Mouse (Mus musculus) neural tube, embryonic 14.5 days (tissue): ENCODE results near the gene Fam187b. TPM values are rescaled to one million over a fixed set of nuclear protein-coding genes. Genes with fewer than 3 reads are reported as not detected.

Experiments used
- ATAC-seq: fragments of 200-750 bp; cut with Nextera tagmentation; 2 replicates; pipeline ENCODE4 v1.8.0; 2017; ENCODE audit warnings: low read depth, mild to moderate bottlenecking, moderate TSS enrichment, moderate library complexity
- H3K27ac ChIP-seq: fragments of 300-500 bp; sonication (generic); 2 replicates; pipeline ENCODE4 v1.5.1; 2014; ENCODE audit warnings: low read depth, mild to moderate bottlenecking, control low read depth, low read length, moderate library complexity, mixed read lengths
- H3K27me3 ChIP-seq: fragments of 300-500 bp; sonication (generic); 2 replicates; pipeline ENCODE4 v1.6.1; 2014; ENCODE audit warnings: low read length; ENCODE audit not compliant: control insufficient read depth, insufficient read depth
- H3K36me3 ChIP-seq: fragments of 300-500 bp; sonication (generic); 2 replicates; pipeline ENCODE4 v1.6.1; 2014; ENCODE audit warnings: low read length, mixed read lengths; ENCODE audit not compliant: control insufficient read depth, insufficient read depth
- H3K4me1 ChIP-seq: fragments of 300-500 bp; sonication (generic); 2 replicates; pipeline ENCODE4 v1.6.1; 2014; ENCODE audit warnings: low read length; ENCODE audit not compliant: control insufficient read depth, insufficient read depth
- H3K4me2 ChIP-seq: fragments of 300-500 bp; sonication (generic); 2 replicates; pipeline ENCODE4 v1.6.1; 2014; ENCODE audit warnings: mild to moderate bottlenecking, low read depth, low read length, control low read depth
- H3K4me3 ChIP-seq: fragments of 300-500 bp; sonication (generic); 2 replicates; pipeline ENCODE4 v1.5.1; 2014; ENCODE audit warnings: low read depth, low read length, control low read depth, mixed read lengths
- H3K9ac ChIP-seq: fragments of 300-500 bp; sonication (generic); replicated peaks from 2 replicates; pipeline ENCODE4 v1.6.1; 2014; ENCODE audit warnings: low read depth, mild to moderate bottlenecking, control low read depth, low read length, mixed read lengths
- H3K9me3 ChIP-seq: fragments of 300-500 bp; sonication (generic); 2 replicates; pipeline ENCODE4 v1.6.1; 2016; ENCODE audit warnings: low read length; ENCODE audit not compliant: control insufficient read depth
- WGBS: fragments of 180-500 bp; shearing (Covaris S2); extraction: QIAGEN DNeasy Blood & Tissue Kit; methylation state at CpG from one replicate; pipeline ENCODE4 v1.1.7; 2014; 5-methylcytosine and 5-hydroxymethylcytosine counted together
- polyA plus RNA-seq: library from polyadenylated mRNA; unstranded; fragments of >200 nt; fragmentation: Nextera tagmentation; extraction: Ambion mirVana; gene quantifications from 2 replicates; pipeline ENCODE4 v1.2.1, GENCODE M21; 2014

Gene Fam187b
- polyA plus RNA-seq, 1 experiment from 2014 or later, result 0.44 TPM

GRCm38 (mm10) chr7:31017104-31017901, 43.7 kb downstream of the Fam187b start:
- Histone ChIP-seq H3K4me2 (no peak overlapping the region), H3K27me3 (no peaks in the 10 kb centered on the region), H3K4me3 (no peak overlapping the region), H3K4me1 (no peaks in the 10 kb centered on the region), H3K36me3 (no peaks in the 10 kb centered on the region), H3K9me3 (no peaks in the 10 kb centered on the region), H3K9ac (no peak overlapping the region), H3K27ac (no peak overlapping the region)
- ATAC-seq, result 0 out of 2 replicates have a peak, but pooled peaks have one; percentile 14
- WGBS, result 52% methylated on average over 10 of the region's 10 CpGs

- no peaks in the 10 kb centered on the region for H3K36me3 ChIP-seq
- no peaks in the 10 kb centered on the region for H3K9me3 ChIP-seq
- H3K4me3 ChIP-seq, result no peak overlapping the region
- H3K4me2 ChIP-seq, result no peak overlapping the region
- no peak overlapping the region for H3K27ac ChIP-seq
- WGBS, result 81% methylated on average over 8 of the region's 8 CpGs
- ATAC-seq, result no peak
- H3K27me3 ChIP-seq, result no peaks in the 10 kb centered on the region
- no peak overlapping the region for H3K9ac ChIP-seq
- no peaks in the 10 kb centered on the region for H3K4me1 ChIP-seq
These were observed 55.0 kb downstream of the Fam187b start for GRCm38 (mm10) chr7:31028609-31029008.

- Histone ChIP-seq H3K9me3 (no peaks in the 10 kb centered on the region), H3K4me1 (no peaks in the 10 kb centered on the region), H3K36me3 (no peaks in the 10 kb centered on the region), H3K27me3 (no peaks in the 10 kb centered on the region), H3K4me2 (no peak overlapping the region), H3K4me3 (no peak overlapping the region), H3K9ac (no peak overlapping the region), H3K27ac (no peak overlapping the region)
- 81% methylated on average over 2 of the region's 2 CpGs for WGBS
- no peak for ATAC-seq
These were observed 57.1 kb downstream of the Fam187b start for GRCm38 (mm10) chr7:31030717-31031116.

GRCm38 (mm10) chr7:31031731-31032130, 58.1 kb downstream of the Fam187b start:
- 89% methylated on average over 7 of the region's 7 CpGs for WGBS
- H3K27ac ChIP-seq, result no peak overlapping the region
- no peaks in the 10 kb centered on the region for H3K4me1 ChIP-seq
- H3K36me3 ChIP-seq, result no peaks in the 10 kb centered on the region
- no peak overlapping the region for H3K4me3 ChIP-seq
- H3K27me3 ChIP-seq, result no peaks in the 10 kb centered on the region
- ATAC-seq, result no peak
- H3K9ac ChIP-seq, result no peak overlapping the region
- H3K9me3 ChIP-seq, result no peaks in the 10 kb centered on the region
- H3K4me2 ChIP-seq, result no peak overlapping the region

- no peak for ATAC-seq
These were observed 60.0 kb downstream of the Fam187b start for GRCm38 (mm10) chr7:31033409-31034165.

GRCm38 (mm10) chr7:31034789-31035188, 61.2 kb downstream of the Fam187b start:
- Histone ChIP-seq H3K27me3 (no peaks in the 10 kb centered on the region), H3K36me3 (no peaks in the 10 kb centered on the region), H3K9me3 (no peaks in the 10 kb centered on the region), H3K4me3 (no peak overlapping the region), H3K9ac (no peak overlapping the region), H3K27ac (no peak overlapping the region), H3K4me1 (no peaks in the 10 kb centered on the region), H3K4me2 (no peak overlapping the region)
- WGBS, result 64% methylated on average over 11 of the region's 11 CpGs
- ATAC-seq, result no peak

More at GRCm38 (mm10) chr7:31033409-31034165, 60.0 kb downstream of the Fam187b start:
- H3K4me1 ChIP-seq, result no peaks in the 10 kb centered on the region
- H3K27ac ChIP-seq, result no peak overlapping the region
- H3K9me3 ChIP-seq, result no peaks in the 10 kb centered on the region
- no peak overlapping the region for H3K4me3 ChIP-seq
- no peaks in the 10 kb centered on the region for H3K36me3 ChIP-seq
- 74% methylated on average over 9 of the region's 9 CpGs for WGBS
- H3K4me2 ChIP-seq, result no peak overlapping the region
- H3K27me3 ChIP-seq, result no peaks in the 10 kb centered on the region
- no peak overlapping the region for H3K9ac ChIP-seq

- H3K36me3 ChIP-seq, result no peaks in the 10 kb centered on the region
- H3K9me3 ChIP-seq, result no peaks in the 10 kb centered on the region
- no peaks in the 10 kb centered on the region for H3K27me3 ChIP-seq
- ATAC-seq, result no peak
- H3K4me3 ChIP-seq, result no peak overlapping the region
- no peak overlapping the region for H3K27ac ChIP-seq
- H3K9ac ChIP-seq, result no peak overlapping the region
- no peaks in the 10 kb centered on the region for H3K4me1 ChIP-seq
- no peak overlapping the region for H3K4me2 ChIP-seq
- 78% methylated on average over 11 of the region's 11 CpGs for whole genome bisulfite sequencing
These were observed 61.7 kb downstream of the Fam187b start for GRCm38 (mm10) chr7:31035291-31035690.

GRCm38 (mm10) chr7:31036917-31037316, 63.3 kb downstream of the Fam187b start:
- ATAC-seq, result no peak

GRCm38 (mm10) chr7:31037675-31038074, 64.1 kb downstream of the Fam187b start:
- no peak for ATAC-seq
- Histone ChIP-seq H3K36me3 (no peaks in the 10 kb centered on the region), H3K27me3 (peaks cover 7% of the 10 kb centered on the region; the same call in 1 of the 2 replicates), H3K9me3 (no peaks in the 10 kb centered on the region), H3K4me2 (no peak overlapping the region), H3K27ac (no peak overlapping the region), H3K9ac (no peak overlapping the region), H3K4me1 (no peaks in the 10 kb centered on the region), H3K4me3 (no peak overlapping the region)
- WGBS, result 68% methylated on average over 2 of the region's 2 CpGs

More at GRCm38 (mm10) chr7:31036917-31037316, 63.3 kb downstream of the Fam187b start:
- Histone ChIP-seq H3K27ac (no peak overlapping the region), H3K9me3 (no peaks in the 10 kb centered on the region), H3K27me3 (peaks cover 6% of the 10 kb centered on the region; the same call in 1 of the 2 replicates), H3K4me2 (no peak overlapping the region), H3K4me1 (no peaks in the 10 kb centered on the region), H3K4me3 (no peak overlapping the region), H3K36me3 (no peaks in the 10 kb centered on the region), H3K9ac (no peak overlapping the region)
- WGBS, result 87% methylated on average over 7 of the region's 7 CpGs
